Mouse (Mus musculus) embryonic facial prominence, embryonic 11.5 days (tissue): Measurements from ENCODE around the gene Cyp4v3. TPM values are rescaled to one million over a fixed set of nuclear protein-coding genes. Genes with fewer than 3 reads are reported as not detected.

ENCODE experiments used
- ATAC-seq: fragments of 200-750 bp; cut with Nextera tagmentation; replicated peaks from 2 replicates; pipeline ENCODE4 v1.8.0; 2017; ENCODE audit warnings: low read depth; ENCODE audit not compliant: insufficient number of reproducible peaks, low FRiP score, low TSS enrichment
- DNase-seq: peaks from one replicate; pipeline ENCODE4 v3.0.0-alpha.2; 2015; ENCODE audit warnings: low spot score
- H3K27ac ChIP-seq: fragments of 300-500 bp; sonication (generic); replicated peaks from 2 replicates; pipeline ENCODE4 v1.5.1; 2014; ENCODE audit warnings: mild to moderate bottlenecking, low read depth, low read length, control low read depth
- H3K27me3 ChIP-seq: fragments of 300-500 bp; sonication (generic); 2 replicates; pipeline ENCODE4 v1.6.1; 2014; ENCODE audit warnings: mild to moderate bottlenecking, low read length, moderate library complexity, mixed read lengths; ENCODE audit not compliant: control insufficient read depth, insufficient read depth
- H3K36me3 ChIP-seq: fragments of 300-500 bp; sonication (generic); replicated peaks from 2 replicates; pipeline ENCODE4 v1.6.1; 2014; ENCODE audit warnings: low read depth, mild to moderate bottlenecking, low read length, moderate library complexity, mixed read lengths; ENCODE audit not compliant: control insufficient read depth, insufficient read depth
- H3K4me1 ChIP-seq: fragments of 300-500 bp; sonication (generic); 2 replicates; pipeline ENCODE4 v1.6.1; 2014; ENCODE audit warnings: low read length, mixed read lengths; ENCODE audit not compliant: control insufficient read depth, insufficient read depth
- H3K4me2 ChIP-seq: fragments of 300-500 bp; sonication (generic); 2 replicates; pipeline ENCODE4 v1.6.1; 2014; ENCODE audit warnings: low read depth, mild to moderate bottlenecking, control low read depth, low read length, moderate library complexity
- H3K4me3 ChIP-seq: fragments of 300-500 bp; sonication (generic); 2 replicates; pipeline ENCODE4 v1.5.1; 2014; ENCODE audit warnings: low read depth, low read length, control low read depth
- H3K9ac ChIP-seq: fragments of 300-500 bp; sonication (generic); replicated peaks from 2 replicates; pipeline ENCODE4 v1.6.1; 2014; ENCODE audit warnings: mild to moderate bottlenecking, control low read depth, low read length
- H3K9me3 ChIP-seq: fragments of 300-500 bp; sonication (generic); replicated peaks from 2 replicates; pipeline ENCODE4 v1.6.1; 2016; ENCODE audit warnings: mild to moderate bottlenecking, low read length, inconsistent platforms, mixed read lengths; ENCODE audit not compliant: control insufficient read depth
- WGBS: fragments of 180-500 bp; shearing (Covaris S2); extraction: QIAGEN DNeasy Blood & Tissue Kit; methylation state at CpG from one replicate; pipeline ENCODE4 v1.1.7; 2014; 5-methylcytosine and 5-hydroxymethylcytosine counted together
- polyA plus RNA-seq: library from polyadenylated mRNA; unstranded; fragments of >200 nt; fragmentation: Nextera tagmentation; extraction: Ambion mirVana; gene quantifications from 2 replicates; pipeline ENCODE4 v1.2.1, GENCODE M21; 2014

The Cyp4v3 gene
- polyA plus RNA-seq = 2.0 and 2.1 TPM in 2 replicates

- Histone ChIP-seq H3K9ac (peak within 1 kb of the TSS; percentile 63), H3K4me3 (peak within 1 kb of the TSS; percentile 62), H3K27ac (no peak within 1 kb of the TSS), H3K27me3 (no peaks in the 10 kb centered on the region), H3K36me3 (no peaks in the 10 kb centered on the region), H3K4me1 (no peaks in the 10 kb centered on the region), H3K4me2 (peak within 1 kb of the TSS; percentile 92), H3K9me3 (no peaks in the 10 kb centered on the region)
- peak; percentile 79 for DNase-seq
- under 1% methylated on average over 41 of the region's 44 CpGs for WGBS
- ATAC-seq = peak; percentile 69
Observed at GRCm38 (mm10) chr8:45332685-45333409, at the start of gene Cyp4v3. Gene Cyp4v3, minus strand, starts transcription at chr8:45333216.

- H3K9me3 ChIP-seq = no peaks in the 10 kb centered on the region
- H3K27me3 ChIP-seq = no peaks in the 10 kb centered on the region
- peak within 1 kb of the TSS; percentile 82 for H3K4me2 ChIP-seq
- peak within 1 kb of the TSS; percentile 56 for H3K9ac ChIP-seq
- WGBS = 2% methylated on average over 6 of the region's 6 CpGs
- peak; percentile 73; the same call in 1 of the 2 replicates for ATAC-seq
- DNase-seq = peak; percentile 66
- H3K4me3 ChIP-seq = peak within 1 kb of the TSS; percentile 34
- H3K36me3 ChIP-seq = no peaks in the 10 kb centered on the region
- no peak within 1 kb of the TSS for H3K27ac ChIP-seq
- no peaks in the 10 kb centered on the region for H3K4me1 ChIP-seq
Observed at GRCm38 (mm10) chr8:45381963-45382347, 48.9 kb upstream of the Cyp4v3 start, which contains the start of gene Fam149a. Gene Fam149a, minus strand, starts transcription at chr8:45382291.

- H3K9ac ChIP-seq = peak overlapping the region; percentile 56
- H3K9me3 ChIP-seq = no peaks in the 10 kb centered on the region
- H3K27ac ChIP-seq = no peak overlapping the region
- DNase-seq (peak; percentile 14), ATAC-seq (peak; percentile 54; the same call in 1 of the 2 replicates)
- H3K36me3 ChIP-seq = no peaks in the 10 kb centered on the region
- H3K27me3 ChIP-seq = no peaks in the 10 kb centered on the region
- no peaks in the 10 kb centered on the region for H3K4me1 ChIP-seq
- H3K4me2 ChIP-seq = peak overlapping the region; percentile 82
- H3K4me3 ChIP-seq = peak overlapping the region; percentile 34
- 2% methylated on average over 35 of the region's 38 CpGs for WGBS
Observed at GRCm38 (mm10) chr8:45381075-45381962, 48.3 kb upstream of the Cyp4v3 start.

- Histone ChIP-seq H3K4me2 (no peak overlapping the region), H3K9ac (no peak overlapping the region), H3K4me3 (no peak overlapping the region), H3K9me3 (no peaks in the 10 kb centered on the region), H3K4me1 (no peaks in the 10 kb centered on the region), H3K36me3 (no peaks in the 10 kb centered on the region), H3K27ac (no peak overlapping the region), H3K27me3 (no peaks in the 10 kb centered on the region)
- DNase-seq (no peak), ATAC-seq (no peak)
- WGBS = 12% methylated on average over 4 of the region's 4 CpGs
Observed at GRCm38 (mm10) chr8:45380598-45380997, 47.6 kb upstream of the Cyp4v3 start.

- DNase-seq = no peak
Observed at GRCm38 (mm10) chr8:45374071-45374470, 41.1 kb upstream of the Cyp4v3 start.

GRCm38 (mm10) chr8:45367154-45367553 is 34.1 kb upstream of the Cyp4v3 start:
- Histone ChIP-seq H3K4me1 (no peaks in the 10 kb centered on the region), H3K9me3 (no peaks in the 10 kb centered on the region), H3K4me2 (no peak overlapping the region), H3K9ac (no peak overlapping the region), H3K27ac (no peak overlapping the region), H3K36me3 (no peaks in the 10 kb centered on the region), H3K4me3 (no peak overlapping the region), H3K27me3 (no peaks in the 10 kb centered on the region)
- ATAC-seq = no peak
- WGBS = 94% methylated on average over 1 of the region's 1 CpGs
- no peak for DNase-seq

More at GRCm38 (mm10) chr8:45374071-45374470, 41.1 kb upstream of the Cyp4v3 start:
- no peaks in the 10 kb centered on the region for H3K9me3 ChIP-seq
- no peak overlapping the region for H3K4me3 ChIP-seq
- no peak overlapping the region for H3K27ac ChIP-seq
- no peaks in the 10 kb centered on the region for H3K27me3 ChIP-seq
- WGBS = 89% methylated on average over 3 of the region's 3 CpGs
- no peaks in the 10 kb centered on the region for H3K4me1 ChIP-seq
- no peaks in the 10 kb centered on the region for H3K36me3 ChIP-seq
- H3K9ac ChIP-seq = no peak overlapping the region
- ATAC-seq = no peak
- no peak overlapping the region for H3K4me2 ChIP-seq

- no peaks in the 10 kb centered on the region for H3K9me3 ChIP-seq
- no peak overlapping the region for H3K27ac ChIP-seq
- no peaks in the 10 kb centered on the region for H3K4me1 ChIP-seq
- DNase-seq (no peak), ATAC-seq (no peak)
- H3K9ac ChIP-seq = no peak overlapping the region
- H3K4me2 ChIP-seq = no peak overlapping the region
- H3K36me3 ChIP-seq = no peaks in the 10 kb centered on the region
- WGBS = 54% methylated on average over 1 of the region's 1 CpGs
- no peak overlapping the region for H3K4me3 ChIP-seq
- H3K27me3 ChIP-seq = no peaks in the 10 kb centered on the region
Observed at GRCm38 (mm10) chr8:45363220-45363619, 30.2 kb upstream of the Cyp4v3 start.
